Mouse (Mus musculus) midbrain, embryonic 10.5 days (tissue): ENCODE measurements at regions not wholly inside any gene's neighbourhood (a gene's known extent, or its start where the extent isn't known, plus 50 kb on each side); places are given as distances from the start of the nearest gene placed in this dataset.
A peak's percentile ranks its signal among the peaks of the same experiment; 100 is the strongest.

ENCODE experiments used
- DNase-seq: peaks from one replicate; pipeline ENCODE4 v3.0.0-alpha.2; 2017; ENCODE audit warnings: low spot score
- H3K27ac ChIP-seq: fragments of 300-500 bp; sonication (generic); replicated peaks from 2 replicates; pipeline ENCODE4 v1.5.1; 2016; ENCODE audit warnings: mild to moderate bottlenecking
- H3K27me3 ChIP-seq: fragments of 300-500 bp; sonication (generic); 2 replicates; pipeline ENCODE4 v1.6.1; 2016; ENCODE audit warnings: low read depth, mild to moderate bottlenecking; ENCODE audit not compliant: poor library complexity, severe bottlenecking
- H3K36me3 ChIP-seq: fragments of 300-500 bp; sonication (generic); 2 replicates; pipeline ENCODE4 v1.6.1; 2016; ENCODE audit warnings: mild to moderate bottlenecking, moderate library complexity
- H3K4me1 ChIP-seq: fragments of 300-500 bp; sonication (generic); 2 replicates; pipeline ENCODE4 v1.6.1; 2016
- H3K4me3 ChIP-seq: fragments of 300-500 bp; sonication (generic); 2 replicates; pipeline ENCODE4 v1.5.1; 2016; ENCODE audit warnings: mild to moderate bottlenecking, moderate library complexity
- H3K9me3 ChIP-seq: fragments of 300-500 bp; sonication (generic); replicated peaks from 2 replicates; pipeline ENCODE4 v1.6.1; 2016; ENCODE audit warnings: mild to moderate bottlenecking
- WGBS: fragments of 180-500 bp; shearing (Covaris S2); methylation state at CpG from one replicate; pipeline ENCODE4 v1.1.7; 2016; 5-methylcytosine and 5-hydroxymethylcytosine counted together

DNA sequence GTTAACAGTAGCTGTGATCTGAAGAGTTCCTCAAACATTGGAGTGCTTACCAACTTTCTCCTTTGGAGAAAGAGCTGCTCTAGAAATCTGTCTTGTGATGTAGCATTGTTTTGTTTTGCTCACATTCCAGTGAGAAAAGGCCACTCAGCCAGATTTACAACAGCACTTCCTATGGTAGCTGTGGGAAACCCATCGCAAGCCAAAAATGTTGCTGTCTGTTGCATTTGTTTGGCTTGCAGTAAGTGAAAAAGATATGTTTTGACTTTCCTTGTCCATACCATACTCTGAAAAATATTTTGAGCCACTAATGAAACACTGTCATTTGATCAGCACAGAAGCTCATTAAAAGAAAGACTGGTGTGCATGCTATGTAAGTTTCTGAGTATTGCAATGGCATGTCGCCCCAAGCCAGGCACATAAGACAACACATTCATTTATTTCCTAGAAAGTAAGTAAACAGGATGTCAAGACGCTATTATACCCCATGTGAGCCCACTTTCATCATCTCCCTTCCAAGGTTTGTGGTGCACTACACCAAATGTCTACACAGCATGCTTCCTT, 66.2 kb downstream of the Car2 start:
- no peak overlapping the region for H3K27ac ChIP-seq
- no peaks in the 10 kb centered on the region for H3K27me3 ChIP-seq
- H3K9me3 ChIP-seq: no peaks in the 10 kb centered on the region
- no peaks in the 10 kb centered on the region for H3K4me1 ChIP-seq
- WGBS: 83% methylated on average over 3 of the region's 3 CpGs
- H3K36me3 ChIP-seq: no peaks in the 10 kb centered on the region
- no peak for DNase-seq
- H3K4me3 ChIP-seq: no peak overlapping the region

GRCm38 (mm10) chr3:14952951-14953350, 66.9 kb downstream of the Car2 start:
- H3K36me3 ChIP-seq: no peaks in the 10 kb centered on the region
- H3K4me1 ChIP-seq: no peaks in the 10 kb centered on the region
- no peaks in the 10 kb centered on the region for H3K27me3 ChIP-seq
- 62% methylated on average over 3 of the region's 3 CpGs for WGBS
- DNase-seq: no peak
- H3K27ac ChIP-seq: no peak overlapping the region
- H3K4me3 ChIP-seq: no peak overlapping the region
- no peaks in the 10 kb centered on the region for H3K9me3 ChIP-seq

- H3K27ac ChIP-seq: no peak overlapping the region
- peaks cover 12% of the 10 kb centered on the region for H3K4me1 ChIP-seq
- H3K27me3 ChIP-seq: no peaks in the 10 kb centered on the region
- no peak overlapping the region for H3K4me3 ChIP-seq
- 77% methylated on average over 1 of the region's 1 CpGs for WGBS
- DNase-seq: no peak
- H3K36me3 ChIP-seq: no peaks in the 10 kb centered on the region
- no peaks in the 10 kb centered on the region for H3K9me3 ChIP-seq
Observed at GRCm38 (mm10) chr3:14957481-14957880, 71.4 kb downstream of the Car2 start.

- Histone ChIP-seq H3K27me3 (no peaks in the 10 kb centered on the region), H3K9me3 (no peaks in the 10 kb centered on the region), H3K4me1 (peaks cover 12% of the 10 kb centered on the region), H3K36me3 (no peaks in the 10 kb centered on the region), H3K27ac (no peak overlapping the region), H3K4me3 (no peak overlapping the region)
- DNase-seq: no peak
- 88% methylated on average over 1 of the region's 1 CpGs for WGBS
Observed at GRCm38 (mm10) chr3:14958277-14958676, 72.2 kb downstream of the Car2 start.

DNA sequence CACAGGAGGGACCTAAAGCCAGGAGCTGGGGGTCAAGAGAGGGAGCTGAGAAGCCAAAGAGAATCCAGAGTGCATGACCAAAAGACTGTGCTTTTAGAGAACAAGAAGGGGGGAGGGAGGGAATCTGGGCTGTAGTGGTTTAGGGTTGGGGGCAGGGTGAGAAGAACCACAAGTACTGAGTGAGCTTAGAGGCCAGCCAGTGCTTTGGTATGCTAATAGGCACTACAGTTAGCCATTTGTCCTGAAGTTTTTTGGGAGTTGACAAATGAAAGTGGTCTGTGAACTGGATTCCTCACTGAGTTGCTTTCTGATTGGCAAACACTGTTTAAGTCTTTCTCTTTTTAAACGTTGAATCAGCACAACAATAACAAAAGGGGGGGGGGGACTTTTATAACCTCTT, 73.5 kb downstream of the Car2 start:
- peak; percentile 22 for DNase-seq
- Histone ChIP-seq H3K27me3 (no peaks in the 10 kb centered on the region), H3K9me3 (no peaks in the 10 kb centered on the region), H3K27ac (peak overlapping the region; percentile 69; the same call in 1 of the 2 replicates), H3K4me1 (peaks cover 12% of the 10 kb centered on the region), H3K4me3 (no peak overlapping the region), H3K36me3 (no peaks in the 10 kb centered on the region)
- 0% methylated on average over 1 of the region's 1 CpGs for WGBS

DNA sequence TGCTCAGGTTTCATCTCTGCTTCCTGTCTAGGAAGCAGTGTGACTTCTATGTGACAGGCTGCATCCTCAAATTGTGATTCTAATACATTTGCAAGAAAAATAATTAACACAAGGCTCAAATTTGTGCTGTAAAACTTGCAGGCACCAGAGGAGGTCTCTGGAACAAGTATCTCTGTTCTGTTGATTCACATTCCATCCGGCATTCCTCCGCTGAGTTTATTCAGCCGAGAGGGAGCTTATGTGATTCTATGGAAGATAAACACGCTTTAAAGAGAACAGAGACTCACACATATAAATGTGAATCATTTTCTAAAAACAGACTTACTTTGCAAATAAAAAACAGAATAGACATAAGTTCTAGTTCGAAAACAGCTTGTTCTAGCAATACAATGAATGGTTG, 78.7 kb downstream of the Car2 start:
- Histone ChIP-seq H3K9me3 (no peaks in the 10 kb centered on the region), H3K27ac (no peak overlapping the region), H3K27me3 (no peaks in the 10 kb centered on the region), H3K4me3 (no peak overlapping the region), H3K4me1 (peaks cover 3% of the 10 kb centered on the region), H3K36me3 (no peaks in the 10 kb centered on the region)
- WGBS: 80% methylated on average over 5 of the region's 5 CpGs
- DNase-seq: no peak

DNA sequence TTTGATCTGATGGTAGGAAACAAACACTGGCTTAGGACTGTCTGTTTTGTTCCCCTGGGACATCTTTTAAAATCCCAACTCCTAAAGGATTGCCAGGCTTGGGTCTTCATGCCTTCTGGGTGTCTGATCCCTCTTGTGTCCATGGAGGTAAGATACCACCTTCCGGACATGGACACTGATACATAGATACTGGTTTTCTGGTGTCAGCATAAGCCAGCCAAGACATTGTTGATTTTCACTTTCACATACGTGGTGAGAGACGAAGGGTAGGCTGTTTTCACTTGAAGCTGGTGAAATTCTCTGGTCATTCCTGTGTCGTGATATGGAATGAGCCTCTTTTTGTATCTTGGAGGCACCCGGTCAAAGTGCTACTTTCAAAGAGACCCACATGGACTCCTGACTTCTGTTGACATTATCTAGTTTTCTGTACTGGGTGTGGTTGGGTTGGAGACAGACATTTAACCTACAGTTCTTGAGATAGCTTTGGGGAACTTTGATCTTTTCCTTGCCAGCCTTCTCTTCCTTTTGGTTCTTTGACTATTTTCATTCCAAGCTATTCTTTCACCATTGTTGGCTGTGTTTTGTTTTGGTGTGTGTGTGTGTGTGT, 79.5 kb downstream of the Car2 start:
- WGBS: 89% methylated on average over 5 of the region's 5 CpGs
- no peak overlapping the region for H3K27ac ChIP-seq
- no peaks in the 10 kb centered on the region for H3K4me1 ChIP-seq
- no peaks in the 10 kb centered on the region for H3K27me3 ChIP-seq
- H3K9me3 ChIP-seq: no peaks in the 10 kb centered on the region
- no peak for DNase-seq
- H3K36me3 ChIP-seq: no peaks in the 10 kb centered on the region
- H3K4me3 ChIP-seq: no peak overlapping the region

DNA sequence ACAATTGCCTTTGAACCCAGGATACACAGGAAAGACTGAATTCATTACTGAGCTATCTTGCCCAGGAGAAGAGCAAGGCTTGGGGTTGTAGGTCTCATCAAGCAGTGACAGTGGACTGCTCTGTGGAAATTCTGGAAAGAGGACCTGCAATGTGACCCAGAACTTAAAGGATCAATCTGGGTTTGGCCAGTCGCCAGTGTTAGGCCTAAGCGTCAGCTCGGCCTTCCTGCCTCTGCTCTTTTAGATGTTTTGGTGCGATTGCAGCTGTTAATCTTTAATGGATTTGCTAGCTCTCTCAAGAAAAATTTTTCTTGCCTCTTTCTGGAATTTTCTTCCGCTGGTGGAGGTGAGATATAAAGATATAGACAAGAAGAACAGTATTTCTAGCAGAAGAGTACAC, 81.2 kb downstream of the Car2 start:
- H3K36me3 ChIP-seq: no peaks in the 10 kb centered on the region
- H3K4me1 ChIP-seq: no peaks in the 10 kb centered on the region
- H3K27ac ChIP-seq: no peak overlapping the region
- WGBS: 90% methylated on average over 5 of the region's 5 CpGs
- DNase-seq: no peak
- H3K4me3 ChIP-seq: no peak overlapping the region
- H3K9me3 ChIP-seq: no peaks in the 10 kb centered on the region
- H3K27me3 ChIP-seq: no peaks in the 10 kb centered on the region

DNA sequence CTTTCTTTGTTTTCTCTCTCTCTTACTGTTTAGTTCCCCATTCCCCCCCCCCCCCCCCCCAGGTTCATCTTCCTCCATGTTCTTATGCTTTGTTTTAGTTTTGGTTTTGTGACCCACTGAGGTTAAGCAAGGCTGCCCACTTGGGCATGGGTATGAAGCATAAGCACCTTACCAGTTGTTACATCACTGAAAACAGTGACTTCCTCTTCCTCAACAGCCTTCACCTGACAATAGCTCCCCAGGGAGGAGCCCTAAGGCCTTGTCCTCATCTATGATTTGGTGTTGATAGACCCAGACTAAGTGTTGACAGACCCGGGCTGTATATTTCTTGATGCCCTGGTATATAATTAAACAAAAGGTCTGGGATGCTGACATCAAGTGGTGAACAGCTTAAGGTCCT, 82.3 kb downstream of the Car2 start:
- WGBS: 82% methylated on average over 1 of the region's 1 CpGs
- Histone ChIP-seq H3K9me3 (no peaks in the 10 kb centered on the region), H3K36me3 (no peaks in the 10 kb centered on the region), H3K4me1 (no peaks in the 10 kb centered on the region), H3K27me3 (no peaks in the 10 kb centered on the region), H3K4me3 (no peak overlapping the region), H3K27ac (no peak overlapping the region)
- no peak for DNase-seq

- Histone ChIP-seq H3K4me3 (no peak overlapping the region), H3K4me1 (no peaks in the 10 kb centered on the region), H3K9me3 (no peaks in the 10 kb centered on the region), H3K36me3 (no peaks in the 10 kb centered on the region), H3K27ac (no peak overlapping the region), H3K27me3 (no peaks in the 10 kb centered on the region)
- WGBS: 95% methylated on average over 6 of the region's 6 CpGs
- no peak for DNase-seq
Observed at GRCm38 (mm10) chr3:14969698-14970097, 83.6 kb downstream of the Car2 start.

DNA sequence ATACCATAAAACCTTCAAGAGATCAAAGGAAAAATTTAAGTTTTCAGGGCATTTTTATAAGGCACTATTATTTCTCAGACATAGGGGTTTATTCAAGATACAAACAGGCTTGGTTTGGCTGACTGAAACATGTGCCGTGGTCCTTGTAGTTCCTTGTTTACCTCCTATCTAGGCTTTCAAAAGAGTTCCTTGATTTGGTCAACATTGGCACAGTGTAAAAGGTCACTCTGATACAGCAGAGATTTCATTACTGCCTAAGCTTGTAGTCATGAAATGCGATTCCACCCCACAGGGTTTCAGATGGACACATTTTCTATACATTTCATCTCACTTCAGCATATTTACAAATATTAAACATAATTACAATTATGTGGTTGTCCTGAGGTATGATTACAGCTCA, 85.6 kb downstream of the Car2 start:
- 86% methylated on average over 2 of the region's 2 CpGs for WGBS
- no peaks in the 10 kb centered on the region for H3K27me3 ChIP-seq
- no peaks in the 10 kb centered on the region for H3K4me1 ChIP-seq
- H3K9me3 ChIP-seq: no peaks in the 10 kb centered on the region
- H3K4me3 ChIP-seq: no peak overlapping the region
- no peak overlapping the region for H3K27ac ChIP-seq
- H3K36me3 ChIP-seq: no peaks in the 10 kb centered on the region
- no peak for DNase-seq

GRCm38 (mm10) chr3:14974758-14975157, 88.7 kb downstream of the Car2 start:
- no peaks in the 10 kb centered on the region for H3K9me3 ChIP-seq
- WGBS: 94% methylated on average over 2 of the region's 2 CpGs
- DNase-seq: no peak
- H3K36me3 ChIP-seq: no peaks in the 10 kb centered on the region
- no peak overlapping the region for H3K27ac ChIP-seq
- no peaks in the 10 kb centered on the region for H3K27me3 ChIP-seq
- H3K4me3 ChIP-seq: no peak overlapping the region
- H3K4me1 ChIP-seq: no peaks in the 10 kb centered on the region

GRCm38 (mm10) chr3:14975203-14975602, 89.1 kb downstream of the Car2 start:
- no peaks in the 10 kb centered on the region for H3K27me3 ChIP-seq
- WGBS: 91% methylated on average over 2 of the region's 2 CpGs
- H3K9me3 ChIP-seq: no peaks in the 10 kb centered on the region
- no peak overlapping the region for H3K4me3 ChIP-seq
- no peaks in the 10 kb centered on the region for H3K36me3 ChIP-seq
- no peaks in the 10 kb centered on the region for H3K4me1 ChIP-seq
- H3K27ac ChIP-seq: no peak overlapping the region
- DNase-seq: no peak
